Mouse (Mus musculus) ES-Bruce4 (cell line): ENCODE measurements at regions not wholly inside any gene's neighbourhood (a gene's known extent, or its start where the extent isn't known, plus 50 kb on each side); places are given as distances from the start of the nearest gene placed in this dataset.

Source experiments
- CTCF ChIP-seq: IDR thresholded peaks from one replicate; pipeline ENCODE4 v1.8.1; 2011; ENCODE audit warnings: low read depth, low read length
- EP300 ChIP-seq: IDR thresholded peaks from 2 replicates; pipeline ENCODE4 v1.6.1; 2011; ENCODE audit warnings: low read depth, low read length; ENCODE audit not compliant: insufficient read depth

DNA sequence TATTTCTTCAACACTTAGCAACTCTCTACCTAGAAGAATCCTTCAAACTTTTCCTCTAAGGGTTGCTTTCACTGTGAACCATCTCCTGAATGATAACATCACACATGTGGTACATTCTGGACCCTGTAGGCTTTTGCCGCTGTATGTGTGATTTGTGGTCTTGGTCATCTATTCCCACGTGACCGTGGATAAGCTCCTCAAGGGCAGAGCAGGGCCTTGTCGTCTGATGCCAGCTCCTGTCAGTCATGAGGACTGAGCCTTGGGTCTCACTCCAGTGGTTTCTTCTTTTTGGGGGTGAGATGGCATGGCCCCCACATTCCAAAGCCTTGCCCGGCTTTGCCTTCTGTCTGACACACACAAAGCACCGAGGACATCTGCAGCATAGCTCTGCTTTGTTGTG lies 183.3 kb upstream of the Bmper start:
- no peak for TF ChIP-seq CTCF
- no peak for TF ChIP-seq EP300
